Mouse (Mus musculus) C2C12 (cell line): ENCODE measurements around the gene Frmd4a. TPM values are rescaled to one million over a fixed set of nuclear protein-coding genes. Genes with fewer than 3 reads are reported as not detected.

Experiments
- H3K27me3 ChIP-seq: one replicate; pipeline ENCODE4 v1.6.1; 2011; ENCODE audit not compliant: control insufficient read depth, insufficient read depth, insufficient read length
- H3K36me3 ChIP-seq: one replicate; pipeline ENCODE4 v1.6.1; 2011; ENCODE audit not compliant: control insufficient read depth, insufficient read depth
- H3K4me3 ChIP-seq: one replicate; pipeline ENCODE4 v1.5.1; 2011; ENCODE audit warnings: mild to moderate bottlenecking, control low read depth; ENCODE audit not compliant: poor library complexity, insufficient read depth, severe bottlenecking
- H3K79me2 ChIP-seq: one replicate; pipeline ENCODE4 v1.6.1; 2011; ENCODE audit not compliant: control insufficient read depth, insufficient read depth
- H3K79me3 ChIP-seq: one replicate; pipeline ENCODE4 v1.6.1; 2011; ENCODE audit warnings: low read depth, control low read depth
- H3ac ChIP-seq: one replicate; pipeline ENCODE3; 2011; ENCODE audit warnings: low read depth; ENCODE audit not compliant: control insufficient read depth, insufficient read length
- CEBPB ChIP-seq: IDR thresholded peaks from one replicate; pipeline ENCODE4 v1.6.1; 2011; ENCODE audit warnings: low read depth, mild to moderate bottlenecking, control low read depth, moderate library complexity
- CTCF ChIP-seq: IDR thresholded peaks from one replicate; pipeline ENCODE4 v1.5.1; 2011; ENCODE audit not compliant: control insufficient read depth, insufficient read depth, insufficient read length
- FOSL1 ChIP-seq: IDR thresholded peaks from one replicate; pipeline ENCODE4 v1.8.0; 2011; ENCODE audit warnings: mild to moderate bottlenecking, low read length; ENCODE audit not compliant: poor library complexity, insufficient read depth, severe bottlenecking
- MAX ChIP-seq: IDR thresholded peaks from one replicate; pipeline ENCODE4 v1.6.1; 2011; ENCODE audit warnings: mild to moderate bottlenecking, control low read depth
- MYOD1 ChIP-seq: IDR thresholded peaks from one replicate; pipeline ENCODE4 v1.6.1; 2011; ENCODE audit warnings: low read depth; ENCODE audit not compliant: control insufficient read depth, insufficient read length
- MYOG ChIP-seq: IDR thresholded peaks from one replicate; pipeline ENCODE4 v1.6.1; 2011; ENCODE audit not compliant: control insufficient read depth, insufficient read length; ENCODE audit errors: extremely low read depth
- USF1 ChIP-seq: IDR thresholded peaks from one replicate; pipeline ENCODE4 v1.6.1; 2011; ENCODE audit warnings: low read depth, mild to moderate bottlenecking, control low read depth, moderate library complexity
- polyA plus RNA-seq: library from polyadenylated mRNA; unstranded; fragments of >200 nt; fragmentation: generic; extraction: Trizol; gene quantifications from one replicate; pipeline ENCODE4 v1.2.1, GENCODE M21; 2012; ENCODE audit warnings: missing spikeins

Gene Frmd4a
- polyA plus RNA-seq, 1 experiment: 32.7 TPM

GRCm38 (mm10) chr2:4480180-4480579 lies 462.7 kb downstream of the Frmd4a start:
- H3ac ChIP-seq: no peak overlapping the region
- H3K4me3 ChIP-seq: no peak overlapping the region
- H3K27me3 ChIP-seq: no peaks in the 10 kb centered on the region
- H3K79me3 ChIP-seq: peaks cover 12% of the 10 kb centered on the region
- H3K79me2 ChIP-seq: peaks cover 58% of the 10 kb centered on the region
- H3K36me3 ChIP-seq: peaks cover 74% of the 10 kb centered on the region
- TF ChIP-seq FOSL1 (peak; percentile 65), MYOD1 (peak; percentile 48), MAX (no peak)

GRCm38 (mm10) chr2:4481154-4481553 lies 463.6 kb downstream of the Frmd4a start:
- peaks cover 12% of the 10 kb centered on the region for H3K79me3 ChIP-seq
- peaks cover 75% of the 10 kb centered on the region for H3K36me3 ChIP-seq
- TF ChIP-seq CTCF (no peak), FOSL1 (no peak), CEBPB (no peak), MAX (no peak), MYOG (no peak), USF1 (no peak), MYOD1 (no peak)
- H3K79me2 ChIP-seq: peaks cover 56% of the 10 kb centered on the region
- no peak overlapping the region for H3ac ChIP-seq
- no peaks in the 10 kb centered on the region for H3K27me3 ChIP-seq
- H3K4me3 ChIP-seq: no peak overlapping the region

GRCm38 (mm10) chr2:4486185-4486584 lies 468.7 kb downstream of the Frmd4a start:
- Histone ChIP-seq H3K79me3 (peaks cover 5% of the 10 kb centered on the region), H3ac (no peak overlapping the region), H3K36me3 (peaks cover 79% of the 10 kb centered on the region), H3K27me3 (no peaks in the 10 kb centered on the region), H3K79me2 (peaks cover 27% of the 10 kb centered on the region), H3K4me3 (no peak overlapping the region)
- no peak for TF ChIP-seq MYOG
- no peak for TF ChIP-seq FOSL1

- no peaks in the 10 kb centered on the region for H3K27me3 ChIP-seq
- peaks cover 3% of the 10 kb centered on the region for H3K79me3 ChIP-seq
- peaks cover 68% of the 10 kb centered on the region for H3K36me3 ChIP-seq
- H3K79me2 ChIP-seq: peaks cover 16% of the 10 kb centered on the region
- no peak for TF ChIP-seq CTCF
- no peak for TF ChIP-seq MAX
- TF ChIP-seq FOSL1: no peak
- H3ac ChIP-seq: no peak overlapping the region
- no peak overlapping the region for H3K4me3 ChIP-seq
Observed at GRCm38 (mm10) chr2:4487280-4487679, 469.8 kb downstream of the Frmd4a start.

GRCm38 (mm10) chr2:4490845-4491244 lies 473.3 kb downstream of the Frmd4a start:
- TF ChIP-seq MAX (no peak), CEBPB (no peak), USF1 (no peak), FOSL1 (no peak), CTCF (no peak), MYOD1 (no peak), MYOG (no peak)
- no peak overlapping the region for H3ac ChIP-seq
- H3K79me3 ChIP-seq: no peaks in the 10 kb centered on the region

GRCm38 (mm10) chr2:4492485-4493481 lies 475.3 kb downstream of the Frmd4a start:
- peaks cover 9% of the 10 kb centered on the region for H3K79me2 ChIP-seq
- TF ChIP-seq FOSL1 (no peak), USF1 (no peak), CTCF (peak; percentile 50)
- H3K79me3 ChIP-seq: no peaks in the 10 kb centered on the region
- H3K36me3 ChIP-seq: peaks cover 42% of the 10 kb centered on the region
- H3K4me3 ChIP-seq: no peak overlapping the region
- no peak overlapping the region for H3ac ChIP-seq
- no peaks in the 10 kb centered on the region for H3K27me3 ChIP-seq

More at GRCm38 (mm10) chr2:4490845-4491244, 473.3 kb downstream of the Frmd4a start:
- no peak overlapping the region for H3K4me3 ChIP-seq
- peaks cover 45% of the 10 kb centered on the region for H3K36me3 ChIP-seq
- no peaks in the 10 kb centered on the region for H3K27me3 ChIP-seq
- peaks cover 9% of the 10 kb centered on the region for H3K79me2 ChIP-seq
